Mouse (Mus musculus): ENCODE measurements around the gene Ttc39d. TPM values are rescaled to one million over a fixed set of nuclear protein-coding genes. Genes with fewer than 3 reads are reported as not detected.
"Not testable (repeated sequence)": the region's sequence is repeated elsewhere in the genome, so short reads cannot be mapped to it uniquely, and the experiment has no call there.

Gene Ttc39d
- polyA plus RNA-seq, 1 experiment from 2014 or later, result not detected

DNA sequence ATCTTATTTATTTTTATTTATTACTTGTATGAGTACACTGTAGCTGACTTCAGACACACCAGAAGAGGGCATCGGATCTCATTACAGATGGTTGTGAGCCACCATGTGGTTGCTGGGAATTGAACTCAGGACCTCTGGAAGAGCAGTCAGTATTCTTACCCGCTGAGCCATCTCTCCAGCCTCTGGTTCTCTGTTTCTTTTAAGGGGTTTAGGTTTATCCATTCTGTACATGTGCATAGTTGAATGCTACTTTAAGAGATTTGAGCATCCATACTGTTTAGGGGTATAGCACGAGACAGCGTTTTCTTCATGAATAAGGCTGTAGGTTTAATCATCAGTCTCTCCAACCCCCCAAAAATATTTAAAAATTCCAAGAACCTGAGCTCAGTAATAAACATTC is 6.7 kb downstream of the Ttc39d start:
- ATAC-seq (replicated peaks; ENCODE audit: low FRiP score); H3K9me3 ChIP-seq (ENCODE audit: control insufficient read depth, low read length); H3K4me2 ChIP-seq; DNase-seq (ENCODE audit: low spot score); H3K27me3 ChIP-seq (replicated peaks; ENCODE audit: control insufficient read depth, insufficient read depth, low read length); H3K36me3 ChIP-seq (ENCODE audit: control insufficient read depth, insufficient read depth, low read length); H3K4me3 ChIP-seq (ENCODE audit: low read depth, low read length); H3K9ac ChIP-seq (ENCODE audit: low read depth, low read length); H3K27ac ChIP-seq (ENCODE audit: low read depth, low read length); H3K4me1 ChIP-seq (replicated peaks; ENCODE audit: control insufficient read depth, insufficient read depth, low read length): not testable (repeated sequence)
- 90% methylated on average over 4 of the region's 4 CpGs for WGBS

DNA sequence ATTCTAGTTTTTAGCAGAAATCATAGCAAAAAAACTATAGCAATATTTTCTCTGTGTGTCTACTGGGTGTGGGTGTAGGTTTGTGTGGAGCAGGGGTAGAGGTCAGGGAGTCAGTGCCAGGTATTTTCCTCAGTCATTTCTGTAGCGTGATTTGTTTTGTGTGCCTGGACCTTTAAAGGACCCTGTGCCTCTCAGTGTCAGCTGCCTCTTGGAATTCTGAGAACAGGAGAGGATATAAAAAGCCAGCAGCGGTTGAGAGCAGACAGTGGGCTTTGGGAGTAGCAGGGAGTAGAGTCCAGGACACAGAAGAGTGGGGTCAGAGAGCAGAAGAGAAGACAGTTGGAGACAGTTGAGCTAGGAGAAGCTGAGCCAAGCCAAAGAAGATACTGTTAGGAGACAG is 12.9 kb downstream of the Ttc39d start:
- H3K9ac ChIP-seq (ENCODE audit: low read depth, low read length), result no peak overlapping the region
- no peak overlapping the region for H3K27ac ChIP-seq (ENCODE audit: low read depth, low read length)
- no peaks in the 10 kb centered on the region for H3K9me3 ChIP-seq (ENCODE audit: control insufficient read depth, low read length)
- no peaks in the 10 kb centered on the region for H3K36me3 ChIP-seq (ENCODE audit: control insufficient read depth, insufficient read depth, low read length)
- no peak for ATAC-seq (replicated peaks; ENCODE audit: low FRiP score)
- 74% methylated on average over 2 of the region's 2 CpGs for WGBS
- no peak overlapping the region for H3K4me3 ChIP-seq (ENCODE audit: low read depth, low read length)
- DNase-seq (ENCODE audit: low spot score), result no peak
- no peaks in the 10 kb centered on the region for H3K27me3 ChIP-seq (replicated peaks; ENCODE audit: control insufficient read depth, insufficient read depth, low read length)
- no peak overlapping the region for H3K4me2 ChIP-seq
- peaks cover 2% of the 10 kb centered on the region; the same call in 1 of the 2 replicates for H3K4me1 ChIP-seq (replicated peaks; ENCODE audit: control insufficient read depth, insufficient read depth, low read length)

DNA sequence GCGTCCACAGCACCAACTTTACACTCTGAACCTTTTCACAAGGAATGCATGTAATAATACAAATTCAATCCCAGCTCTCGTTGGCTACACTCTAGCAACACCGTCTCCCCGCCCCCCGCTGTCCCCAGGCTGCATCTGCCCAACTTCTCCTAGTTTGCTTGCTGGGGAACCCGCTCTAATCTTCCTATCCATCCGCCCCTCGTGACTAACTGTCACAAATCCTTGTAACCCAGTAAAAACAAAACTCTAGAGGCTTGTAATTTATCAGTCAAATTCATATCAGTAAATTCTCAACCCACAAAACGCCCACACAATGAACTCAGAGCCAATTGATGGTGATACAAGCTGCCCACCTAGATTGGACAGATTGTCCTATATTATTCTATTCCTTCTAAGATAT is 13.9 kb downstream of the Ttc39d start:
- Histone ChIP-seq H3K36me3 (ENCODE audit: control insufficient read depth, insufficient read depth, low read length) (no peaks in the 10 kb centered on the region), H3K27ac (ENCODE audit: low read depth, low read length) (no peak overlapping the region), H3K27me3 (replicated peaks; ENCODE audit: control insufficient read depth, insufficient read depth, low read length) (no peaks in the 10 kb centered on the region), H3K4me2 (no peak overlapping the region), H3K4me1 (replicated peaks; ENCODE audit: control insufficient read depth, insufficient read depth, low read length) (peaks cover 3% of the 10 kb centered on the region; the same call in 1 of the 2 replicates), H3K4me3 (ENCODE audit: low read depth, low read length) (no peak overlapping the region), H3K9me3 (ENCODE audit: control insufficient read depth, low read length) (no peaks in the 10 kb centered on the region), H3K9ac (ENCODE audit: low read depth, low read length) (no peak overlapping the region)
- ATAC-seq (replicated peaks; ENCODE audit: low FRiP score) (no peak), DNase-seq (ENCODE audit: low spot score) (no peak)
- 59% methylated on average over 9 of the region's 9 CpGs for WGBS

GRCm38 (mm10) chr17:80221890-80222628 is 14.8 kb downstream of the Ttc39d start:
- Histone ChIP-seq H3K27ac (ENCODE audit: low read depth, low read length) (no peak overlapping the region), H3K27me3 (replicated peaks; ENCODE audit: control insufficient read depth, insufficient read depth, low read length) (no peaks in the 10 kb centered on the region), H3K36me3 (ENCODE audit: control insufficient read depth, insufficient read depth, low read length) (no peaks in the 10 kb centered on the region), H3K4me3 (ENCODE audit: low read depth, low read length) (no peak overlapping the region), H3K4me1 (replicated peaks; ENCODE audit: control insufficient read depth, insufficient read depth, low read length) (peaks cover 3% of the 10 kb centered on the region; the same call in 1 of the 2 replicates), H3K9ac (ENCODE audit: low read depth, low read length) (no peak overlapping the region), H3K4me2 (no peak overlapping the region), H3K9me3 (ENCODE audit: control insufficient read depth, low read length) (no peaks in the 10 kb centered on the region)
- WGBS, result 58% methylated on average over 3 of the region's 3 CpGs
- no peak for ATAC-seq (replicated peaks; ENCODE audit: low FRiP score)
- no peak for DNase-seq (ENCODE audit: low spot score)

DNA sequence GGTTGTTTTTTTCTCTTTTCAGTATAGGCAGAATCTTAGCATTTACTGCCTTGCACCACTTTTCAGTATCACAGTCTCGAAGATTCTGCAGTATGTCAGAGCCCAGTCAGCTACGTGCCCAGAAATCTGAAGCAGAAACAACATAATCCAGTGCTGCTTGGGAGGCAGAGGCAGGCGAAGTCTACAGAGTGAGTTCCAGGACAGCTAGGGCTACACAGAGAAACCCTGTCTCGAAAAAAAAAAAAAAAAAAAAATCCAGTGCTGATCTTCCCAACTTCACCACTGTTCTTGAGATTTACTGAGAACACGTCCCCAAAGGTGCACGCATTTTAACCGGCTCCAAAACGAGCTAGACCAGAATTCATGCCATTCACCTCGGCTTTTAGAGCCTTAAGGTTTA is 16.6 kb downstream of the Ttc39d start:
- peak; percentile 27 for ATAC-seq (replicated peaks; ENCODE audit: low FRiP score)
- 8% methylated on average over 9 of the region's 9 CpGs for WGBS
- H3K9ac ChIP-seq (ENCODE audit: low read depth, low read length), result peak overlapping the region; percentile 84

DNA sequence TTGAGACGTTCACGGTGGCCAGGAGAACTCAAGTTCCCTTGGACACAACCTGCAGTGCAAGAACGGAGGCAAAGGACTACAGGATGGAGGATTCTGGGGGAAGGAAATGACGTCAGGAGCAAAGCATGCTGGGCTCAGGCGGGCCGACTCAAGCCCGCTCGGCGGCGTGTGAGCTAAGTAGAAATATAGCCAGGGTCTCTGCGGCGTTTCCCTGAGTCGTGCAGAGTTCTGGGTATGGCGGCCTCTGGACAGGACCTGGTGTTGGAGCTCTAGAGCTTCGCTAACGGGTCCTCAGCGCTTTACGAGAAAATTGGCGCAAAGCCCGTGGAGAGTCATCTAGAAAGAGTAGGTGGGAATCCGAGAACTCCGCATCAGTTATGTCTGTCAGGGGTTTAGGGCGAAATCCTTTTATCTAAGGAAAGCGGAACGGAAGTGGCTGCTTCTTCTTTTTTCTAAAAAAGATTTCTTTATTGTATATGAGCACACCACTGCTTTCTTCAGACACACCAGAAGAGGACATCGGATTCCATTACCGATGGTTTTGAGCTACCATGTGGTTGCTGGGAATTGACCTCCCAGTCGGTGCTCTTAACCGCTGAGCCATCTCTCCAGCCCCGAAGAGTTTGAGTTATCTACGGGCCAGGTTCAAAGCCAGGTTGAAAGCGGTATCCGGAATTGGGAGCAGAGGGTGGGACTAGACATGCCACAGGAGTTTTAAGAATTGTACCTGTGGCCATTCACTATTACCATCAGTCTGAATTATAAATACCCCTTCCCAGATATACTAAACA is 17.3 kb downstream of the Ttc39d start, which contains the start of gene Gemin6:
Gene Gemin6 (plus strand): TSS at position 116 of the 791 bp plus-strand sequence.
- Histone ChIP-seq H3K36me3 (ENCODE audit: control insufficient read depth, insufficient read depth, low read length) (peaks cover 6% of the 10 kb centered on the region; the same call in 1 of the 2 replicates), H3K9me3 (ENCODE audit: control insufficient read depth, low read length) (no peaks in the 10 kb centered on the region), H3K9ac (ENCODE audit: low read depth, low read length) (peak within 1 kb of the TSS; percentile 84), H3K27me3 (replicated peaks; ENCODE audit: control insufficient read depth, insufficient read depth, low read length) (no peaks in the 10 kb centered on the region), H3K4me1 (replicated peaks; ENCODE audit: control insufficient read depth, insufficient read depth, low read length) (peaks cover 3% of the 10 kb centered on the region; the same call in 1 of the 2 replicates), H3K4me2 (peak within 1 kb of the TSS; percentile 80), H3K27ac (ENCODE audit: low read depth, low read length) (peak within 1 kb of the TSS; percentile 90), H3K4me3 (ENCODE audit: low read depth, low read length) (peak within 1 kb of the TSS; percentile 67)
- ATAC-seq (replicated peaks; ENCODE audit: low FRiP score) (peak; percentile 96), DNase-seq (ENCODE audit: low spot score) (peak; percentile 84)
- under 1% methylated on average over 33 of the region's 33 CpGs for WGBS

More for the DNA sequence above, 16.6 kb downstream of the Ttc39d start:
- H3K4me3 ChIP-seq (ENCODE audit: low read depth, low read length), result peak overlapping the region; percentile 67
- peak overlapping the region; percentile 80 for H3K4me2 ChIP-seq
- H3K36me3 ChIP-seq (ENCODE audit: control insufficient read depth, insufficient read depth, low read length), result peaks cover 1% of the 10 kb centered on the region; the same call in 1 of the 2 replicates
- H3K27me3 ChIP-seq (replicated peaks; ENCODE audit: control insufficient read depth, insufficient read depth, low read length), result no peaks in the 10 kb centered on the region
- H3K4me1 ChIP-seq (replicated peaks; ENCODE audit: control insufficient read depth, insufficient read depth, low read length), result peaks cover 3% of the 10 kb centered on the region; the same call in 1 of the 2 replicates
- DNase-seq (ENCODE audit: low spot score), result peak; percentile 47
- no peaks in the 10 kb centered on the region for H3K9me3 ChIP-seq (ENCODE audit: control insufficient read depth, low read length)
- peak overlapping the region; percentile 20; the same call in 1 of the 2 replicates for H3K27ac ChIP-seq (ENCODE audit: low read depth, low read length)

DNA sequence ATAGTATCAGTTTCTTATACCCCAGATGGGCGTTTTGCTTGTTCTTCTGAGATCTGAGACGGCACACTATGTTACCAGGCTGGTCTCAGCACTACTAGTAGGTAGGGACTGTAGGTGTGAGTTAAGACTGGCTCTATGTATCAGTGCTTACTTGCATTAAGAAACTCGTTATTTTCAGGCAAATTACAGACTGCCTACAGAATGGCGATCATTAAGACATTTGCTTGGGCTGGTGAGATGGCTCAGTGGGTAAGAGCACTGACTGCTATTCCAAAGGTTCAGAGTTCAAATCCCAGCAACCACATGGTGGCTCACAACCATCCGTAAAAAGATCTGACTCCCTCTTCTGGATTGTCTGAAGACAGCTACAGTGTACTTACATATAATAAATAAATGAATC is 17.9 kb downstream of the Ttc39d start:
- ATAC-seq (replicated peaks; ENCODE audit: low FRiP score), result peak; percentile 44
- peak overlapping the region; percentile 90 for H3K27ac ChIP-seq (ENCODE audit: low read depth, low read length)
- H3K4me1 ChIP-seq (replicated peaks; ENCODE audit: control insufficient read depth, insufficient read depth, low read length); DNase-seq (ENCODE audit: low spot score); H3K27me3 ChIP-seq (replicated peaks; ENCODE audit: control insufficient read depth, insufficient read depth, low read length); H3K9me3 ChIP-seq (ENCODE audit: control insufficient read depth, low read length); H3K36me3 ChIP-seq (ENCODE audit: control insufficient read depth, insufficient read depth, low read length): not testable (repeated sequence)
- 37% methylated on average over 4 of the region's 5 CpGs for WGBS
- H3K4me3 ChIP-seq (ENCODE audit: low read depth, low read length), result peak overlapping the region; percentile 67
- peak overlapping the region; percentile 80 for H3K4me2 ChIP-seq
- peak overlapping the region; percentile 84 for H3K9ac ChIP-seq (ENCODE audit: low read depth, low read length)

- Histone ChIP-seq H3K36me3 (ENCODE audit: control insufficient read depth, insufficient read depth, low read length) (peaks cover 6% of the 10 kb centered on the region; the same call in 1 of the 2 replicates), H3K4me2 (no peak overlapping the region), H3K4me1 (replicated peaks; ENCODE audit: control insufficient read depth, insufficient read depth, low read length) (0 out of 2 replicates have a peak, but pooled peaks cover 3% of the 10 kb centered on the region), H3K27ac (ENCODE audit: low read depth, low read length) (no peak overlapping the region), H3K9ac (ENCODE audit: low read depth, low read length) (no peak overlapping the region), H3K27me3 (replicated peaks; ENCODE audit: control insufficient read depth, insufficient read depth, low read length) (no peaks in the 10 kb centered on the region), H3K4me3 (ENCODE audit: low read depth, low read length) (no peak overlapping the region), H3K9me3 (ENCODE audit: control insufficient read depth, low read length) (no peaks in the 10 kb centered on the region)
- WGBS, result 72% methylated on average over 2 of the region's 2 CpGs
- ATAC-seq (replicated peaks; ENCODE audit: low FRiP score) (no peak), DNase-seq (ENCODE audit: low spot score) (no peak)
Observed at GRCm38 (mm10) chr17:80229396-80229795, 22.1 kb downstream of the Ttc39d start.

Measured in liver, embryonic 11.5 days (tissue).